Mouse (Mus musculus): ENCODE results near the gene Rab31.

- TF ChIP-seq POLR2A (IDR thresholded peaks at IDR 0.05; ENCODE audit: borderline replicate concordance, control insufficient read depth, low read depth, low read length): no peak
- no peak for TF ChIP-seq CTCF (IDR thresholded peaks at IDR 0.05; ENCODE audit: control insufficient read depth, insufficient read depth, low read length)
These were observed 97.8 kb downstream of the Rab31 start for GRCm38 (mm10) chr17:65674710-65675171.

Measured in bone marrow, adult 2 months (tissue).